Mouse (Mus musculus) bone marrow, adult 2 months (tissue): ENCODE measurements around the gene Rbm28.

Source experiments
- CTCF ChIP-seq: fragments of 200-500 bp; IDR thresholded peaks from 2 replicates; pipeline ENCODE4 v1.5.1; 2011; ENCODE audit warnings: low read length, control low read depth; ENCODE audit not compliant: control insufficient read depth, insufficient read depth
- POLR2A ChIP-seq: fragments of 200-500 bp; IDR thresholded peaks from 2 replicates; pipeline ENCODE4 v1.6.1; 2011; ENCODE audit warnings: low read depth, mild to moderate bottlenecking, control low read depth, low read length, borderline replicate concordance; ENCODE audit not compliant: control insufficient read depth

- TF ChIP-seq POLR2A (no peak), CTCF (no peak)
These were observed 4.1 kb upstream of the Rbm28 start for GRCm38 (mm10) chr6:29168871-29169270.
